Mouse (Mus musculus) heart, embryonic 14.5 days (tissue): ENCODE results near the gene Gm45213. TPM values are rescaled to one million over a fixed set of nuclear protein-coding genes. Genes with fewer than 3 reads are reported as not detected.

ENCODE experiments used
- ATAC-seq: fragments of 200-750 bp; cut with Nextera tagmentation; 2 replicates; pipeline ENCODE4 v1.8.0; 2017; ENCODE audit warnings: low read depth, moderate TSS enrichment; ENCODE audit not compliant: insufficient number of reproducible peaks, insufficient read depth, low FRiP score
- H3K27ac ChIP-seq, 2 experiments: fragments of 200-500 bp in 1 of 2; fragments of 300-500 bp in 1 of 2; sonication (generic) in 1 of 2; replicated peaks in 1 of 2; 2 replicates each; pipeline ENCODE4 v1.5.1; 2012 to 2014; ENCODE audit warnings: low read depth in 2 of 2, low read length in 2 of 2, control low read depth in 1 of 2, mild to moderate bottlenecking in 1 of 2, mixed read lengths in 1 of 2; ENCODE audit not compliant: control insufficient read depth in 1 of 2, insufficient read depth in 1 of 2
- H3K27me3 ChIP-seq: fragments of 300-500 bp; sonication (generic); 2 replicates; pipeline ENCODE4 v1.6.1; 2014; ENCODE audit warnings: mild to moderate bottlenecking, low read length, control low read depth; ENCODE audit not compliant: control insufficient read depth, insufficient read depth
- H3K36me3 ChIP-seq: fragments of 300-500 bp; sonication (generic); 2 replicates; pipeline ENCODE4 v1.6.1; 2014; ENCODE audit warnings: mild to moderate bottlenecking, control low read depth, low read length, mixed read lengths; ENCODE audit not compliant: control insufficient read depth, insufficient read depth
- H3K4me1 ChIP-seq, 2 experiments: fragments of 200-500 bp in 1 of 2; fragments of 300-500 bp in 1 of 2; sonication (generic) in 1 of 2; 2 replicates each; pipeline ENCODE4 v1.6.1; 2012 to 2014; ENCODE audit warnings: low read length in 2 of 2, control low read depth in 1 of 2, mixed read lengths in 1 of 2; ENCODE audit not compliant: control insufficient read depth in 2 of 2, insufficient read depth in 2 of 2
- H3K4me2 ChIP-seq: fragments of 300-500 bp; sonication (generic); 2 replicates; pipeline ENCODE4 v1.6.1; 2014; ENCODE audit warnings: mild to moderate bottlenecking, low read length
- H3K4me3 ChIP-seq, 2 experiments: fragments of 200-500 bp in 1 of 2; fragments of 300-500 bp in 1 of 2; sonication (generic) in 1 of 2; 2 replicates each; pipeline ENCODE4 v1.5.1; 2012 to 2014; ENCODE audit warnings: low read length in 2 of 2, mild to moderate bottlenecking in 2 of 2, control low read depth in 1 of 2, low read depth in 1 of 2, moderate library complexity in 1 of 2; ENCODE audit not compliant: control insufficient read depth in 1 of 2, insufficient read depth in 1 of 2
- H3K9ac ChIP-seq: fragments of 300-500 bp; sonication (generic); 2 replicates; pipeline ENCODE4 v1.6.1; 2014; ENCODE audit warnings: mild to moderate bottlenecking, low read length
- H3K9me3 ChIP-seq: fragments of 300-500 bp; sonication (generic); 2 replicates; pipeline ENCODE4 v1.6.1; 2016; ENCODE audit warnings: low read length, control low read depth; ENCODE audit not compliant: control insufficient read depth
- WGBS: fragments of 180-500 bp; shearing (Covaris S2); extraction: QIAGEN DNeasy Blood & Tissue Kit; methylation state at CpG from one replicate; pipeline ENCODE4 v1.1.7; 2014; 5-methylcytosine and 5-hydroxymethylcytosine counted together
- polyA plus RNA-seq: library from polyadenylated mRNA; unstranded; fragments of >200 nt; fragmentation: Nextera tagmentation; extraction: Ambion mirVana; gene quantifications from 2 replicates; pipeline ENCODE4 v1.2.1, GENCODE M21; 2014

The Gm45213 gene
- polyA plus RNA-seq, 1 experiment from 2014 or later = not detected

- Histone ChIP-seq H3K27ac (peak within 1 kb of the TSS; percentile 86 to 91), H3K4me2 (peak within 1 kb of the TSS; percentile 96), H3K9ac (peak within 1 kb of the TSS; percentile 90), H3K4me1 (peaks cover 6 to 27% of the 10 kb centered on the region in 2 experiments), H3K4me3 (peak within 1 kb of the TSS; percentile 84 to 96), H3K9me3 (no peaks in the 10 kb centered on the region), H3K27me3 (no peaks in the 10 kb centered on the region), H3K36me3 (peaks cover 3% of the 10 kb centered on the region; the same call in 1 of the 2 replicates)
- peak; percentile 83 for ATAC-seq
- WGBS = under 1% methylated on average over 107 of the region's 123 CpGs
Observed at GRCm38 (mm10) chr7:66108961-66109854, 65.8 kb downstream of the Gm45213 start, which contains the start of gene Chsy1. Gene Chsy1, plus strand, starts transcription at chr7:66109515.

GRCm38 (mm10) chr7:66109855-66110635 is 66.6 kb downstream of the Gm45213 start:
- peaks cover 8% of the 10 kb centered on the region; the same call in 1 of the 2 replicates for H3K36me3 ChIP-seq
- peak; percentile 54 for ATAC-seq
- no peaks in the 10 kb centered on the region for H3K27me3 ChIP-seq
- peaks cover 6 to 35% of the 10 kb centered on the region in 2 experiments for H3K4me1 ChIP-seq
- under 1% methylated on average over 59 of the region's 77 CpGs for WGBS
- H3K4me2 ChIP-seq = peak overlapping the region; percentile 96
- H3K9ac ChIP-seq = peak overlapping the region; percentile 90
- H3K27ac ChIP-seq = peak overlapping the region; percentile 63 to 91
- H3K4me3 ChIP-seq = peak overlapping the region; percentile 84 to 96
- no peaks in the 10 kb centered on the region for H3K9me3 ChIP-seq

GRCm38 (mm10) chr7:66110636-66111112 is 67.3 kb downstream of the Gm45213 start:
- H3K4me3 ChIP-seq = peak overlapping the region; percentile 84 to 96
- H3K4me2 ChIP-seq = peak overlapping the region; percentile 96
- H3K9me3 ChIP-seq = no peaks in the 10 kb centered on the region
- H3K27me3 ChIP-seq = no peaks in the 10 kb centered on the region
- H3K36me3 ChIP-seq = peaks cover 8% of the 10 kb centered on the region; the same call in 1 of the 2 replicates
- ATAC-seq = no peak
- peak overlapping the region; percentile 63 to 91 for H3K27ac ChIP-seq
- peaks cover 6 to 42% of the 10 kb centered on the region in 2 experiments for H3K4me1 ChIP-seq
- H3K9ac ChIP-seq = peak overlapping the region; percentile 90
- WGBS = 2% methylated on average over 10 of the region's 10 CpGs

- Histone ChIP-seq H3K4me3 (peak overlapping the region; percentile 84 to 96; a peak in 3 of 4 replicates), H3K9me3 (no peaks in the 10 kb centered on the region), H3K27me3 (no peaks in the 10 kb centered on the region), H3K36me3 (peaks cover 8% of the 10 kb centered on the region; the same call in 1 of the 2 replicates), H3K4me1 (peaks cover 10 to 47% of the 10 kb centered on the region in 2 experiments), H3K27ac (peak overlapping the region; percentile 28 to 91; a peak in 2 of 4 replicates), H3K9ac (peak overlapping the region; percentile 90), H3K4me2 (peak overlapping the region; percentile 96)
- WGBS = 61% methylated on average over 10 of the region's 10 CpGs
- no peak for ATAC-seq
Observed at GRCm38 (mm10) chr7:66111211-66111610, 67.8 kb downstream of the Gm45213 start.

Other genes starting within 250 kb of the Gm45213 start
- gene Pcsk6, start 181.9 kb upstream of the Gm45213 start, polyA plus RNA-seq = 3.0 and 3.7 TPM in 2 replicates
- 90.0 and 93.5 TPM in 2 replicates for gene Snrpa1, start 15.4 kb downstream of the Gm45213 start, polyA plus RNA-seq
- 63.1 and 66.7 TPM in 2 replicates for gene Selenos, start 36.0 kb downstream of the Gm45213 start, polyA plus RNA-seq
- 23.4 and 24.0 TPM in 2 replicates for gene Chsy1, start 65.9 kb downstream of the Gm45213 start, polyA plus RNA-seq